Comparison of ENCODE assay signal across 8 mouse cellular contexts in the genomic region with DNA sequence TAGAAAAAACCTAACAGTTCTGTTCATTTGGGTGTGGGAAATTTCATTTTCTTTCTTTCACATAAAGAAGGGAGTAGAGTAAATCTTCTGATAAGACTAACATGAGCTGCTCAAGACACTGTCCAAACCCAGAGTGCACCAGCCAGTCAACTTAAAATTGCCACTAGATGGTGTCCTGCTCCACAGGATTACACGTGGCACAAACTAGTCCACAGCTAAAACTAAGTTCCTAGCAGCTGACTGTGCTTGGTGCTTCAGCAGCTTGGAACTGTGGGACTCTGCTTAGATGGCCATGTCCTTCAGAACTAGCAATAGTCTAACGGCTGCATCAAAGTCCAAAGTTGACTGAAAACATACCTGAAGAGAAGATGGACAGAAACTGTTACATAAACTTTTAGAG. TPM values are rescaled to one million over a fixed set of nuclear protein-coding genes. Genes with fewer than 3 reads are reported as not detected.
DNase-seq lines count a peak whose midpoint lies in the region; ATAC-seq and TF ChIP-seq lines count a peak whose summit lies in the region.

No protein-coding gene starts in this region.

- no peaks in the 10 kb centered on the region for H3K4me1 ChIP-seq in bone marrow macrophage, adult 2 months (ENCODE audit: control insufficient read depth, insufficient read depth, low read length)
- H3K4me1 ChIP-seq in heart, embryonic 12.5 days (replicated peaks) = peaks cover 27% of the 10 kb centered on the region
- 0 out of 2 replicates have a peak, but pooled peaks cover 4% of the 10 kb centered on the region for H3K4me1 ChIP-seq in kidney, postnatal 0 days (replicated peaks; ENCODE audit: insufficient read depth, low read length)
- 0 out of 2 replicates have a peak, but pooled peaks cover 4% of the 10 kb centered on the region for H3K4me1 ChIP-seq in liver, embryonic 13.5 days (replicated peaks)
- H3K4me1 ChIP-seq in neural tube, embryonic 11.5 days (ENCODE audit: control insufficient read depth, insufficient read depth, low read length) = no peaks in the 10 kb centered on the region

- H3K4me3 ChIP-seq in bone marrow macrophage, adult 2 months (ENCODE audit: insufficient read depth, low read length) = no peak overlapping the region
- no peak overlapping the region for H3K4me3 ChIP-seq in heart, embryonic 12.5 days
- no peak overlapping the region for H3K4me3 ChIP-seq in kidney, postnatal 0 days (replicated peaks; ENCODE audit: low read depth, low read length)
- H3K4me3 ChIP-seq in liver, embryonic 13.5 days (replicated peaks) = no peak overlapping the region
- H3K4me3 ChIP-seq in neural tube, embryonic 11.5 days (ENCODE audit: low read depth, low read length) = no peak overlapping the region

- no peak overlapping the region for H3K4me2 ChIP-seq in heart, embryonic 12.5 days
- H3K4me2 ChIP-seq in kidney, postnatal 0 days (ENCODE audit: low read length) = no peak overlapping the region
- no peak overlapping the region for H3K4me2 ChIP-seq in liver, embryonic 13.5 days
- no peak overlapping the region for H3K4me2 ChIP-seq in neural tube, embryonic 11.5 days (ENCODE audit: low read depth)

- peak; percentile 37 to 44 for DNase-seq in CD8-positive naive resting alpha-beta T cell, adult 2 months (ENCODE audit: low read depth in 2 of 2, low spot score in 2 of 2)
- DNase-seq in kidney, postnatal 0 days (ENCODE audit: low spot score) = peak; percentile 89
- DNase-seq in liver, embryonic 13.5 days = peak; percentile 38
- DNase-seq in neural tube, embryonic 11.5 days (ENCODE audit: low spot score) = peak; percentile 62
- peak; percentile 26 to 44 for DNase-seq in thymus, adult 18-20 months

- H3K36me3 ChIP-seq in heart, embryonic 12.5 days = peaks cover 35% of the 10 kb centered on the region
- H3K36me3 ChIP-seq in kidney, postnatal 0 days (ENCODE audit: insufficient read depth, low read length) = 0 out of 2 replicates have a peak, but pooled peaks cover 4% of the 10 kb centered on the region
- peaks cover 18% of the 10 kb centered on the region for H3K36me3 ChIP-seq in liver, embryonic 13.5 days
- H3K36me3 ChIP-seq in neural tube, embryonic 11.5 days (ENCODE audit: control insufficient read depth, insufficient read depth, low read length) = no peaks in the 10 kb centered on the region

- peak; percentile 26; the same call in 1 of the 2 replicates for TF ChIP-seq CTCF in bone marrow macrophage, adult 2 months (IDR thresholded peaks at IDR 0.05; ENCODE audit: low read depth, low read length)
- peak; percentile 84 for TF ChIP-seq CTCF in kidney, postnatal 0 days (IDR thresholded peaks at IDR 0.05; ENCODE audit: low read depth)

- 31% methylated on average over 2 of the region's 2 CpGs for WGBS in heart, embryonic 12.5 days
- WGBS in kidney, postnatal 0 days = 36% methylated on average over 2 of the region's 2 CpGs
- WGBS in liver, embryonic 13.5 days (ENCODE audit: insufficient replicate concordance) = 28% methylated on average over 2 of the region's 2 CpGs
- WGBS in neural tube, embryonic 11.5 days = 47% methylated on average over 2 of the region's 2 CpGs

- no peaks in the 10 kb centered on the region for H3K27me3 ChIP-seq in heart, embryonic 12.5 days (replicated peaks)
- no peaks in the 10 kb centered on the region for H3K27me3 ChIP-seq in kidney, postnatal 0 days (ENCODE audit: insufficient read depth, low read length)
- no peaks in the 10 kb centered on the region for H3K27me3 ChIP-seq in liver, embryonic 13.5 days
- H3K27me3 ChIP-seq in neural tube, embryonic 11.5 days (ENCODE audit: control insufficient read depth, insufficient read depth, low read length) = no peaks in the 10 kb centered on the region

- ATAC-seq in erythroblast, adult 5-6 weeks (replicated peaks; ENCODE audit: low FRiP score, poor library complexity, severe bottlenecking) = peak; percentile 55; the same call in 1 of the 2 replicates
- peak; percentile 74 for ATAC-seq in heart, embryonic 12.5 days (ENCODE audit: insufficient number of reproducible peaks, low FRiP score)
- peak; percentile 69; the same call in 1 of the 2 replicates for ATAC-seq in kidney, postnatal 0 days (replicated peaks; ENCODE audit: low FRiP score, low read depth)
- ATAC-seq in liver, embryonic 13.5 days (ENCODE audit: low read depth) = peak; percentile 65; the same call in 1 of the 2 replicates
- ATAC-seq in neural tube, embryonic 11.5 days (ENCODE audit: insufficient read depth, low FRiP score, low TSS enrichment) = no peak

- no peak overlapping the region for H3K9ac ChIP-seq in heart, embryonic 12.5 days
- H3K9ac ChIP-seq in kidney, postnatal 0 days (ENCODE audit: low read depth, low read length) = no peak overlapping the region
- no peak overlapping the region for H3K9ac ChIP-seq in liver, embryonic 13.5 days
- no peak overlapping the region for H3K9ac ChIP-seq in neural tube, embryonic 11.5 days (ENCODE audit: low read length)

- no peak overlapping the region for H3K27ac ChIP-seq in bone marrow macrophage, adult 2 months (ENCODE audit: insufficient read depth, low read depth, low read length)
- no peak overlapping the region; the same call in 1 of the 2 replicates for H3K27ac ChIP-seq in heart, embryonic 12.5 days (ENCODE audit: poor library complexity, severe bottlenecking)
- H3K27ac ChIP-seq in kidney, postnatal 0 days = no peak overlapping the region
- no peak overlapping the region for H3K27ac ChIP-seq in liver, embryonic 13.5 days
- H3K27ac ChIP-seq in neural tube, embryonic 11.5 days (ENCODE audit: low read depth, low read length) = no peak overlapping the region

- H3K9me3 ChIP-seq in heart, embryonic 12.5 days (replicated peaks) = no peaks in the 10 kb centered on the region
- H3K9me3 ChIP-seq in kidney, postnatal 0 days (replicated peaks; ENCODE audit: low read length) = no peaks in the 10 kb centered on the region
- no peaks in the 10 kb centered on the region for H3K9me3 ChIP-seq in liver, embryonic 13.5 days (replicated peaks)
- no peaks in the 10 kb centered on the region for H3K9me3 ChIP-seq in neural tube, embryonic 11.5 days (ENCODE audit: control insufficient read depth, low read length)

- no peak for TF ChIP-seq POLR2A in bone marrow macrophage, adult 2 months (IDR thresholded peaks at IDR 0.05; ENCODE audit: borderline replicate concordance, low read depth, low read length)

RNA-seq across cellular contexts. Expression of a gene that starts 34.0 kb away (rescaled TPM):
- not detected in 2 replicates for polyA plus RNA-seq in bone marrow macrophage, adult 2 months (2012; ENCODE audit: insufficient read depth, insufficient read length, missing spikeins)
- total RNA-seq in erythroblast, adult 5-6 weeks (2015; ENCODE audit: low replicate concordance) = not detected in 2 replicates
- 0.26 TPM in 1 of 2 replicates, not detected in the other for total RNA-seq in erythroblast, adult 5-6 weeks (2017; ENCODE audit: low replicate concordance)
- polyA plus RNA-seq in heart, embryonic 12.5 days (2016; fragmentation: Nextera tagmentation; extraction: Ambion mirVana) = 0.04 and 0.09 TPM in 2 replicates
- polyA plus RNA-seq in kidney, postnatal 0 days (2015; fragmentation: Nextera tagmentation; extraction: Ambion mirVana) = 0.22 and 0.34 TPM in 2 replicates
- polyA plus RNA-seq in liver, embryonic 13.5 days (2015; fragmentation: Nextera tagmentation; extraction: Ambion mirVana) = 0.01 and 0.05 TPM in 2 replicates
- polyA plus RNA-seq in neural tube, embryonic 11.5 days (2014; fragmentation: Nextera tagmentation; extraction: Ambion mirVana) = 3.5 and 3.6 TPM in 2 replicates

RNA-seq across cellular contexts. Expression of a gene that starts 49.5 kb away (rescaled TPM):
- polyA plus RNA-seq in bone marrow macrophage, adult 2 months (2012; ENCODE audit: insufficient read depth, insufficient read length, missing spikeins) = 30.9 and 36.2 TPM in 2 replicates
- 19.9 and 23.4 TPM in 2 replicates for total RNA-seq in erythroblast, adult 5-6 weeks (2015; ENCODE audit: low replicate concordance)
- 12.8 and 14.1 TPM in 2 replicates for total RNA-seq in erythroblast, adult 5-6 weeks (2017; ENCODE audit: low replicate concordance)
- 71.4 and 78.0 TPM in 2 replicates for polyA plus RNA-seq in heart, embryonic 12.5 days (2016; fragmentation: Nextera tagmentation; extraction: Ambion mirVana)
- polyA plus RNA-seq in kidney, postnatal 0 days (2015; fragmentation: Nextera tagmentation; extraction: Ambion mirVana) = 11.7 and 13.8 TPM in 2 replicates
- 5.3 and 7.5 TPM in 2 replicates for polyA plus RNA-seq in liver, embryonic 13.5 days (2015; fragmentation: Nextera tagmentation; extraction: Ambion mirVana)
- 14.9 and 15.4 TPM in 2 replicates for polyA plus RNA-seq in neural tube, embryonic 11.5 days (2014; fragmentation: Nextera tagmentation; extraction: Ambion mirVana)

Comparison
In these comparisons a context has a peak if more than half of its experiments do, and no peak if none do; other contexts are left out.
1. DNase-seq: peak in every context shown above with its lines; median percentile 89 in kidney, postnatal 0 days; 62 in neural tube, embryonic 11.5 days; 40 in CD8-positive naive resting alpha-beta T cell, adult 2 months; 38 in liver, embryonic 13.5 days; 35 in thymus, adult 18-20 months.